8 mouse cellular contexts compared by ENCODE assay signal in genomic region chr2:136596451-136596850, GRCm38 (mm10).
DNase-seq lines count a peak whose midpoint lies in the region; ATAC-seq lines count a peak whose summit lies in the region.

No protein-coding gene starts in this region.

- H3K4me3 ChIP-seq in kidney, embryonic 15.5 days (replicated peaks): no peak overlapping the region

- intact Hi-C loops in left cerebral cortex, postnatal 25 days (cut with DNase I): loop anchor here (2.0 to 10.0 kb wide), 4 partner anchors 81 to 592 kb away; partner anchors contain the start of gene Snap25

- 30% methylated on average over 3 of the region's 3 CpGs for WGBS in kidney, embryonic 15.5 days

- H3K4me2 ChIP-seq in kidney, embryonic 15.5 days: no peak overlapping the region

- H3K4me1 ChIP-seq in kidney, embryonic 15.5 days: no peaks in the 10 kb centered on the region

- no peaks in the 10 kb centered on the region for H3K36me3 ChIP-seq in kidney, embryonic 15.5 days

- no peak overlapping the region for H3K9ac ChIP-seq in kidney, embryonic 15.5 days

- H3K9me3 ChIP-seq in kidney, embryonic 15.5 days (replicated peaks): no peaks in the 10 kb centered on the region

- no peak for ATAC-seq in kidney, embryonic 15.5 days (replicated peaks; ENCODE audit: low FRiP score)

- H3K27me3 ChIP-seq in kidney, embryonic 15.5 days: no peaks in the 10 kb centered on the region

- H3K27ac ChIP-seq in kidney, embryonic 15.5 days: no peak overlapping the region

- peak; percentile 35 for DNase-seq in kidney, adult 18-20 months
- DNase-seq in NIH3T3 (ENCODE audit: low read depth): peak; percentile 68
- DNase-seq in cerebellum, postnatal 14 days: peak; percentile 77 to 81
- peak; percentile 55 to 67 for DNase-seq in frontal cortex, postnatal 36 days (ENCODE audit: low spot score in 2 of 2)
- DNase-seq in left cerebral cortex, postnatal 25 days (ENCODE audit: low spot score in 2 of 2): peak; percentile 46 to 70
- peak; percentile 40 for DNase-seq in retina, postnatal 7 days (ENCODE audit: low read depth, low spot score)
- DNase-seq in spleen, adult 12 weeks (ENCODE audit: low spot score): no peak
